Mouse (Mus musculus) lung, postnatal 0 days (tissue): ENCODE data around the gene Zfp710.
A peak's percentile ranks its signal among the peaks of the same experiment; 100 is the strongest.

Source experiments
- CTCF ChIP-seq: IDR thresholded peaks from 2 replicates; pipeline ENCODE4 v1.5.1; 2016; ENCODE audit warnings: antibody characterized with exemption, mild to moderate bottlenecking
- EP300 ChIP-seq: IDR thresholded peaks from 2 replicates; pipeline ENCODE4 v1.6.1; 2016; ENCODE audit warnings: antibody characterized with exemption, mild to moderate bottlenecking, control low read depth

DNA sequence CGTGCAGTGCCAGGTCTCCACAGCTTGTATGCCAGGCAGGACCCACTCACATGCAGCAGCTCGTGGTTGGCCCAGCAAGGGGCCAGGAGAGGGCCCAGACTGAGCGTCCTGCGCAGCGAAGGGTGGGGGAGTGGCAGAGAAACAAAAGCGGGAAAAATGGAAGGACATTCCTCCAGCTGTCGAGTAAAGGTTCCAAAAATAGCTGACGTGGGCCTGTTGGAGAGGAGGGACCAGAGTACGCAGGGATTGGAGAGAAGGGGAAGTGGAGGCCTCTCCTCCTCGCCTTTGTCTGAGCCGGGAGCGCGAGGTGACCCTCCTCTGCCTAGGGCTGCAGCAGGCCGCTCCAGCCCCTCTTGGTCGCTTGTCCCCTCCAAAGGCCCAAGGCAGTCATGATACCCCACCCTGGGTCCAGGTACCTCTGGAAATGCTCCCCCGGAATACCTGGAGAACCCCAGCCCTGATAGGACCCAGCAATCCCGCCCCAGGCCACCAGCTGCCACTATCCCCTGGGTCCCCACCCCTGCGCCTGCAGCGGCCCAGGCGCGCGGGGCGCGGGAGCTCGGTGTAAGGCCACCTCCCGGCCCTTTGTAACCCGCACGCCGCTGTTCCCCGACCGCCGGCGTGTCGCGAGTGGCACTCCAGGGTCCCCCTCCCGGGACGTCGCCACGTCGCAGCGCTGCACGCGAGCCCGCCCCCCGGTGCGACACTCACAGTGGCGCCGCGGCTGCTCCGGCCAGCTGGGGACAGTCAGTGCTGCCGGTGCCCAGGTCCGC, 90.0 kb downstream of the Zfp710 start:
- TF ChIP-seq CTCF (peak; percentile 9; the same call in 1 of the 2 replicates), EP300 (no peak)
